Mouse (Mus musculus): ENCODE results near the gene Ccdc150. TPM values are rescaled to one million over a fixed set of nuclear protein-coding genes. Genes with fewer than 3 reads are reported as not detected.

The Ccdc150 gene
- 0.22 and 0.31 TPM in 2 replicates for polyA plus RNA-seq (2015; fragmentation: Nextera tagmentation; extraction: Ambion mirVana)

- H3K4me1 ChIP-seq (replicated peaks): peaks cover 7% of the 10 kb centered on the region
- 17% methylated on average over 33 of the region's 33 CpGs for WGBS
- peak within 1 kb of the TSS; percentile 83 for H3K4me2 ChIP-seq
- ATAC-seq (ENCODE audit: low FRiP score): peak; percentile 100
- no peak within 1 kb of the TSS for H3K27ac ChIP-seq
- H3K36me3 ChIP-seq: no peaks in the 10 kb centered on the region
- H3K9me3 ChIP-seq: no peaks in the 10 kb centered on the region
- no peaks in the 10 kb centered on the region for H3K27me3 ChIP-seq
- peak within 1 kb of the TSS; percentile 68 for H3K9ac ChIP-seq
- peak within 1 kb of the TSS; percentile 52 for H3K4me3 ChIP-seq
Measured at GRCm38 (mm10) chr1:54250158-54250866, at the start of gene Ccdc150. TSS of gene Ccdc150 (plus strand) at chr1:54250683.

GRCm38 (mm10) chr1:54220273-54220672 lies 30.2 kb upstream of the Ccdc150 start:
- no peak for ATAC-seq (ENCODE audit: low FRiP score)
- Histone ChIP-seq H3K9me3 (no peaks in the 10 kb centered on the region), H3K9ac (no peak overlapping the region), H3K4me3 (no peak overlapping the region), H3K4me1 (replicated peaks) (no peaks in the 10 kb centered on the region), H3K27me3 (no peaks in the 10 kb centered on the region), H3K27ac (no peak overlapping the region), H3K36me3 (no peaks in the 10 kb centered on the region), H3K4me2 (no peak overlapping the region)
- 94% methylated on average over 3 of the region's 3 CpGs for WGBS

GRCm38 (mm10) chr1:54242722-54243121 lies 7.8 kb upstream of the Ccdc150 start:
- no peaks in the 10 kb centered on the region for H3K36me3 ChIP-seq
- WGBS: 87% methylated on average over 4 of the region's 4 CpGs
- H3K9ac ChIP-seq: no peak overlapping the region
- no peaks in the 10 kb centered on the region for H3K4me1 ChIP-seq (replicated peaks)
- no peak for ATAC-seq (ENCODE audit: low FRiP score)
- no peak overlapping the region for H3K27ac ChIP-seq
- H3K9me3 ChIP-seq: no peaks in the 10 kb centered on the region
- no peak overlapping the region for H3K4me3 ChIP-seq
- no peaks in the 10 kb centered on the region for H3K27me3 ChIP-seq
- H3K4me2 ChIP-seq: no peak overlapping the region

GRCm38 (mm10) chr1:54275552-54275951 lies 25.1 kb downstream of the Ccdc150 start:
- Histone ChIP-seq H3K27me3 (no peaks in the 10 kb centered on the region), H3K9ac (no peak overlapping the region), H3K4me2 (no peak overlapping the region), H3K9me3 (no peaks in the 10 kb centered on the region), H3K36me3 (no peaks in the 10 kb centered on the region), H3K27ac (no peak overlapping the region), H3K4me3 (no peak overlapping the region), H3K4me1 (replicated peaks) (no peaks in the 10 kb centered on the region)
- ATAC-seq (ENCODE audit: low FRiP score): no peak
- WGBS: 61% methylated on average over 3 of the region's 3 CpGs

- no peak overlapping the region for H3K4me2 ChIP-seq
- H3K36me3 ChIP-seq: no peaks in the 10 kb centered on the region
- no peaks in the 10 kb centered on the region for H3K4me1 ChIP-seq (replicated peaks)
- ATAC-seq (ENCODE audit: low FRiP score): no peak
- WGBS: 81% methylated on average over 1 of the region's 1 CpGs
- H3K9me3 ChIP-seq: no peaks in the 10 kb centered on the region
- H3K27ac ChIP-seq: no peak overlapping the region
- H3K27me3 ChIP-seq: no peaks in the 10 kb centered on the region
- no peak overlapping the region for H3K9ac ChIP-seq
- no peak overlapping the region for H3K4me3 ChIP-seq
Measured at GRCm38 (mm10) chr1:54279628-54280027, 29.1 kb downstream of the Ccdc150 start.

GRCm38 (mm10) chr1:54280651-54281050 lies 30.2 kb downstream of the Ccdc150 start:
- WGBS: 88% methylated on average over 3 of the region's 3 CpGs
- Histone ChIP-seq H3K4me2 (no peak overlapping the region), H3K4me1 (replicated peaks) (no peaks in the 10 kb centered on the region), H3K36me3 (no peaks in the 10 kb centered on the region), H3K27ac (no peak overlapping the region), H3K9me3 (no peaks in the 10 kb centered on the region), H3K27me3 (no peaks in the 10 kb centered on the region), H3K4me3 (no peak overlapping the region), H3K9ac (no peak overlapping the region)
- no peak for ATAC-seq (ENCODE audit: low FRiP score)

- H3K4me2 ChIP-seq: no peak overlapping the region
- no peaks in the 10 kb centered on the region for H3K27me3 ChIP-seq
- no peak for ATAC-seq (ENCODE audit: low FRiP score)
- H3K9me3 ChIP-seq: no peaks in the 10 kb centered on the region
- no peaks in the 10 kb centered on the region for H3K36me3 ChIP-seq
- H3K4me3 ChIP-seq: no peak overlapping the region
- WGBS: 79% methylated on average over 2 of the region's 2 CpGs
- no peaks in the 10 kb centered on the region for H3K4me1 ChIP-seq (replicated peaks)
- H3K27ac ChIP-seq: no peak overlapping the region
- no peak overlapping the region for H3K9ac ChIP-seq
Measured at GRCm38 (mm10) chr1:54306404-54306803, 55.9 kb downstream of the Ccdc150 start.

GRCm38 (mm10) chr1:54326647-54327046 lies 76.2 kb downstream of the Ccdc150 start:
- H3K4me1 ChIP-seq (replicated peaks): no peaks in the 10 kb centered on the region
- no peak for ATAC-seq (ENCODE audit: low FRiP score)
- 93% methylated on average over 2 of the region's 2 CpGs for WGBS

GRCm38 (mm10) chr1:54327876-54328545 lies 77.5 kb downstream of the Ccdc150 start:
- Histone ChIP-seq H3K9me3 (0 out of 2 replicates have a peak, but pooled peaks cover 2% of the 10 kb centered on the region), H3K9ac (no peak overlapping the region), H3K4me3 (no peak overlapping the region), H3K27me3 (no peaks in the 10 kb centered on the region), H3K27ac (no peak overlapping the region), H3K4me2 (no peak overlapping the region), H3K36me3 (no peaks in the 10 kb centered on the region), H3K4me1 (replicated peaks) (no peaks in the 10 kb centered on the region)
- WGBS: 94% methylated on average over 6 of the region's 6 CpGs
- ATAC-seq (ENCODE audit: low FRiP score): no peak

More at GRCm38 (mm10) chr1:54326647-54327046, 76.2 kb downstream of the Ccdc150 start:
- no peak overlapping the region for H3K27ac ChIP-seq
- no peak overlapping the region for H3K9ac ChIP-seq
- no peaks in the 10 kb centered on the region for H3K36me3 ChIP-seq
- H3K9me3 ChIP-seq: 0 out of 2 replicates have a peak, but pooled peaks cover 2% of the 10 kb centered on the region
- no peak overlapping the region for H3K4me2 ChIP-seq
- no peak overlapping the region for H3K4me3 ChIP-seq
- no peaks in the 10 kb centered on the region for H3K27me3 ChIP-seq

GRCm38 (mm10) chr1:54332988-54333387 lies 82.5 kb downstream of the Ccdc150 start:
- no peak overlapping the region for H3K4me3 ChIP-seq
- H3K27me3 ChIP-seq: no peaks in the 10 kb centered on the region
- H3K9me3 ChIP-seq: no peaks in the 10 kb centered on the region
- H3K36me3 ChIP-seq: no peaks in the 10 kb centered on the region
- no peak for ATAC-seq (ENCODE audit: low FRiP score)
- no peaks in the 10 kb centered on the region for H3K4me1 ChIP-seq (replicated peaks)
- H3K27ac ChIP-seq: no peak overlapping the region
- 65% methylated on average over 4 of the region's 4 CpGs for WGBS
- no peak overlapping the region for H3K4me2 ChIP-seq
- H3K9ac ChIP-seq: no peak overlapping the region

- 89% methylated on average over 4 of the region's 4 CpGs for WGBS
- Histone ChIP-seq H3K4me2 (no peak overlapping the region), H3K9ac (no peak overlapping the region), H3K27ac (no peak overlapping the region), H3K4me1 (replicated peaks) (no peaks in the 10 kb centered on the region), H3K4me3 (no peak overlapping the region), H3K27me3 (no peaks in the 10 kb centered on the region), H3K9me3 (no peaks in the 10 kb centered on the region), H3K36me3 (no peaks in the 10 kb centered on the region)
- ATAC-seq (ENCODE audit: low FRiP score): no peak
Measured at GRCm38 (mm10) chr1:54354786-54355185, 104.3 kb downstream of the Ccdc150 start.

GRCm38 (mm10) chr1:54355485-54355884 lies 105.0 kb downstream of the Ccdc150 start:
- Histone ChIP-seq H3K4me1 (replicated peaks) (no peaks in the 10 kb centered on the region), H3K27me3 (no peaks in the 10 kb centered on the region), H3K36me3 (no peaks in the 10 kb centered on the region), H3K4me2 (no peak overlapping the region), H3K9me3 (no peaks in the 10 kb centered on the region), H3K4me3 (no peak overlapping the region), H3K27ac (no peak overlapping the region), H3K9ac (no peak overlapping the region)
- ATAC-seq (ENCODE audit: low FRiP score): no peak
- WGBS: 81% methylated on average over 5 of the region's 5 CpGs

- H3K36me3 ChIP-seq: no peaks in the 10 kb centered on the region
- ATAC-seq (ENCODE audit: low FRiP score): no peak
- H3K4me3 ChIP-seq: no peak overlapping the region
- H3K27me3 ChIP-seq: no peaks in the 10 kb centered on the region
- H3K4me1 ChIP-seq (replicated peaks): no peaks in the 10 kb centered on the region
- H3K9ac ChIP-seq: no peak overlapping the region
- no peaks in the 10 kb centered on the region for H3K9me3 ChIP-seq
- no peak overlapping the region for H3K27ac ChIP-seq
- WGBS: 91% methylated on average over 6 of the region's 6 CpGs
- H3K4me2 ChIP-seq: no peak overlapping the region
Measured at GRCm38 (mm10) chr1:54356566-54356965, 106.1 kb downstream of the Ccdc150 start.

All from hindbrain, embryonic 13.5 days (tissue).